Mouse (Mus musculus): ENCODE measurements at regions not wholly inside any gene's neighbourhood (a gene's known extent, or its start where the extent isn't known, plus 50 kb on each side); places are given as distances from the start of the nearest gene placed in this dataset.
A peak's percentile ranks its signal among the peaks of the same experiment; 100 is the strongest.

GRCm38 (mm10) chr2:148567930-148568481 lies 104.4 kb upstream of the Nxt1 start:
- Histone ChIP-seq H3K9me3 (replicated peaks; ENCODE audit: control insufficient read depth, low read length) (no peaks in the 10 kb centered on the region), H3K27ac (ENCODE audit: low read length) (no peak overlapping the region), H3K36me3 (ENCODE audit: control insufficient read depth, insufficient read depth) (no peaks in the 10 kb centered on the region), H3K9ac (ENCODE audit: low read length) (no peak overlapping the region), H3K4me2 (ENCODE audit: low read depth, low read length) (no peak overlapping the region), H3K4me3 (ENCODE audit: low read length) (no peak overlapping the region), H3K4me1 (ENCODE audit: control insufficient read depth, insufficient read depth, low read length) (no peaks in the 10 kb centered on the region), H3K27me3 (ENCODE audit: control insufficient read depth, insufficient read depth, low read length) (no peaks in the 10 kb centered on the region)
- WGBS, result 48% methylated on average over 2 of the region's 2 CpGs
- no peak for ATAC-seq (replicated peaks; ENCODE audit: extremely low read depth, insufficient read depth, low FRiP score)

GRCm38 (mm10) chr2:148563390-148563789 lies 109.0 kb upstream of the Nxt1 start:
- Histone ChIP-seq H3K27ac (ENCODE audit: low read length) (no peak overlapping the region), H3K4me2 (ENCODE audit: low read depth, low read length) (no peak overlapping the region), H3K36me3 (ENCODE audit: control insufficient read depth, insufficient read depth) (no peaks in the 10 kb centered on the region), H3K9me3 (replicated peaks; ENCODE audit: control insufficient read depth, low read length) (no peaks in the 10 kb centered on the region), H3K4me3 (ENCODE audit: low read length) (no peak overlapping the region), H3K27me3 (ENCODE audit: control insufficient read depth, insufficient read depth, low read length) (no peaks in the 10 kb centered on the region), H3K9ac (ENCODE audit: low read length) (no peak overlapping the region), H3K4me1 (ENCODE audit: control insufficient read depth, insufficient read depth, low read length) (0 out of 2 replicates have a peak, but pooled peaks cover 7% of the 10 kb centered on the region)
- WGBS, result 67% methylated on average over 3 of the region's 3 CpGs
- peak; percentile 45 for ATAC-seq (replicated peaks; ENCODE audit: extremely low read depth, insufficient read depth, low FRiP score)

- Histone ChIP-seq H3K27ac (ENCODE audit: low read length) (no peak overlapping the region), H3K9me3 (replicated peaks; ENCODE audit: control insufficient read depth, low read length) (no peaks in the 10 kb centered on the region), H3K4me2 (ENCODE audit: low read depth, low read length) (no peak overlapping the region), H3K4me1 (ENCODE audit: control insufficient read depth, insufficient read depth, low read length) (0 out of 2 replicates have a peak, but pooled peaks cover 7% of the 10 kb centered on the region), H3K36me3 (ENCODE audit: control insufficient read depth, insufficient read depth) (no peaks in the 10 kb centered on the region), H3K9ac (ENCODE audit: low read length) (no peak overlapping the region), H3K4me3 (ENCODE audit: low read length) (no peak overlapping the region), H3K27me3 (ENCODE audit: control insufficient read depth, insufficient read depth, low read length) (no peaks in the 10 kb centered on the region)
- no peak for ATAC-seq (replicated peaks; ENCODE audit: extremely low read depth, insufficient read depth, low FRiP score)
- WGBS, result 61% methylated on average over 3 of the region's 3 CpGs
These were observed 110.4 kb upstream of the Nxt1 start for GRCm38 (mm10) chr2:148562041-148562440.

- Histone ChIP-seq H3K27ac (ENCODE audit: low read length) (no peak overlapping the region), H3K4me3 (ENCODE audit: low read length) (no peak overlapping the region), H3K4me2 (ENCODE audit: low read depth, low read length) (no peak overlapping the region), H3K36me3 (ENCODE audit: control insufficient read depth, insufficient read depth) (no peaks in the 10 kb centered on the region), H3K27me3 (ENCODE audit: control insufficient read depth, insufficient read depth, low read length) (no peaks in the 10 kb centered on the region), H3K9me3 (replicated peaks; ENCODE audit: control insufficient read depth, low read length) (no peaks in the 10 kb centered on the region), H3K9ac (ENCODE audit: low read length) (no peak overlapping the region), H3K4me1 (ENCODE audit: control insufficient read depth, insufficient read depth, low read length) (0 out of 2 replicates have a peak, but pooled peaks cover 7% of the 10 kb centered on the region)
- WGBS, result 77% methylated on average over 4 of the region's 4 CpGs
- no peak for ATAC-seq (replicated peaks; ENCODE audit: extremely low read depth, insufficient read depth, low FRiP score)
These were observed 112.2 kb upstream of the Nxt1 start for GRCm38 (mm10) chr2:148560013-148560773.

GRCm38 (mm10) chr2:148559376-148559775 lies 113.0 kb upstream of the Nxt1 start:
- no peak for ATAC-seq (replicated peaks; ENCODE audit: extremely low read depth, insufficient read depth, low FRiP score)
- Histone ChIP-seq H3K9ac (ENCODE audit: low read length) (no peak overlapping the region), H3K36me3 (ENCODE audit: control insufficient read depth, insufficient read depth) (no peaks in the 10 kb centered on the region), H3K9me3 (replicated peaks; ENCODE audit: control insufficient read depth, low read length) (no peaks in the 10 kb centered on the region), H3K4me2 (ENCODE audit: low read depth, low read length) (no peak overlapping the region), H3K4me1 (ENCODE audit: control insufficient read depth, insufficient read depth, low read length) (0 out of 2 replicates have a peak, but pooled peaks cover 7% of the 10 kb centered on the region), H3K27me3 (ENCODE audit: control insufficient read depth, insufficient read depth, low read length) (no peaks in the 10 kb centered on the region), H3K4me3 (ENCODE audit: low read length) (no peak overlapping the region), H3K27ac (ENCODE audit: low read length) (no peak overlapping the region)
- WGBS, result 79% methylated on average over 4 of the region's 4 CpGs

GRCm38 (mm10) chr2:148558365-148558764 lies 114.0 kb upstream of the Nxt1 start:
- Histone ChIP-seq H3K9me3 (replicated peaks; ENCODE audit: control insufficient read depth, low read length) (no peaks in the 10 kb centered on the region), H3K9ac (ENCODE audit: low read length) (no peak overlapping the region), H3K27ac (ENCODE audit: low read length) (no peak overlapping the region), H3K4me1 (ENCODE audit: control insufficient read depth, insufficient read depth, low read length) (0 out of 2 replicates have a peak, but pooled peaks cover 7% of the 10 kb centered on the region), H3K36me3 (ENCODE audit: control insufficient read depth, insufficient read depth) (no peaks in the 10 kb centered on the region), H3K27me3 (ENCODE audit: control insufficient read depth, insufficient read depth, low read length) (no peaks in the 10 kb centered on the region), H3K4me3 (ENCODE audit: low read length) (no peak overlapping the region), H3K4me2 (ENCODE audit: low read depth, low read length) (no peak overlapping the region)
- no peak for ATAC-seq (replicated peaks; ENCODE audit: extremely low read depth, insufficient read depth, low FRiP score)

GRCm38 (mm10) chr2:148551207-148551606 lies 107.8 kb upstream of the Cd93 start:
- Histone ChIP-seq H3K4me3 (ENCODE audit: low read length) (no peak overlapping the region), H3K27me3 (ENCODE audit: control insufficient read depth, insufficient read depth, low read length) (no peaks in the 10 kb centered on the region), H3K9ac (ENCODE audit: low read length) (no peak overlapping the region), H3K36me3 (ENCODE audit: control insufficient read depth, insufficient read depth) (no peaks in the 10 kb centered on the region), H3K27ac (ENCODE audit: low read length) (no peak overlapping the region), H3K4me2 (ENCODE audit: low read depth, low read length) (no peak overlapping the region), H3K4me1 (ENCODE audit: control insufficient read depth, insufficient read depth, low read length) (no peaks in the 10 kb centered on the region), H3K9me3 (replicated peaks; ENCODE audit: control insufficient read depth, low read length) (no peaks in the 10 kb centered on the region)
- WGBS, result 67% methylated on average over 4 of the region's 4 CpGs
- ATAC-seq (replicated peaks; ENCODE audit: extremely low read depth, insufficient read depth, low FRiP score), result no peak

GRCm38 (mm10) chr2:148549618-148550017 lies 106.3 kb upstream of the Cd93 start:
- ATAC-seq (replicated peaks; ENCODE audit: extremely low read depth, insufficient read depth, low FRiP score), result no peak
- Histone ChIP-seq H3K4me2 (ENCODE audit: low read depth, low read length) (no peak overlapping the region), H3K4me3 (ENCODE audit: low read length) (no peak overlapping the region), H3K27me3 (ENCODE audit: control insufficient read depth, insufficient read depth, low read length) (no peaks in the 10 kb centered on the region), H3K27ac (ENCODE audit: low read length) (no peak overlapping the region), H3K36me3 (ENCODE audit: control insufficient read depth, insufficient read depth) (no peaks in the 10 kb centered on the region), H3K9ac (ENCODE audit: low read length) (no peak overlapping the region), H3K9me3 (replicated peaks; ENCODE audit: control insufficient read depth, low read length) (no peaks in the 10 kb centered on the region), H3K4me1 (ENCODE audit: control insufficient read depth, insufficient read depth, low read length) (no peaks in the 10 kb centered on the region)
- WGBS, result 91% methylated on average over 1 of the region's 1 CpGs

GRCm38 (mm10) chr2:148542340-148542739 lies 99.0 kb upstream of the Cd93 start:
- no peak overlapping the region for H3K27ac ChIP-seq (ENCODE audit: low read length)
- no peak for ATAC-seq (replicated peaks; ENCODE audit: extremely low read depth, insufficient read depth, low FRiP score)
- H3K36me3 ChIP-seq (ENCODE audit: control insufficient read depth, insufficient read depth), result no peaks in the 10 kb centered on the region
- H3K27me3 ChIP-seq (ENCODE audit: control insufficient read depth, insufficient read depth, low read length), result no peaks in the 10 kb centered on the region
- no peak overlapping the region for H3K4me3 ChIP-seq (ENCODE audit: low read length)
- no peaks in the 10 kb centered on the region for H3K9me3 ChIP-seq (replicated peaks; ENCODE audit: control insufficient read depth, low read length)
- H3K9ac ChIP-seq (ENCODE audit: low read length), result no peak overlapping the region
- no peaks in the 10 kb centered on the region for H3K4me1 ChIP-seq (ENCODE audit: control insufficient read depth, insufficient read depth, low read length)
- no peak overlapping the region for H3K4me2 ChIP-seq (ENCODE audit: low read depth, low read length)
